Mouse (Mus musculus): ENCODE measurements around the gene Smc3.
"Not testable (repeated sequence)": the region's sequence is repeated elsewhere in the genome, so short reads cannot be mapped to it uniquely, and the experiment has no call there.

The Smc3 gene

DNA sequence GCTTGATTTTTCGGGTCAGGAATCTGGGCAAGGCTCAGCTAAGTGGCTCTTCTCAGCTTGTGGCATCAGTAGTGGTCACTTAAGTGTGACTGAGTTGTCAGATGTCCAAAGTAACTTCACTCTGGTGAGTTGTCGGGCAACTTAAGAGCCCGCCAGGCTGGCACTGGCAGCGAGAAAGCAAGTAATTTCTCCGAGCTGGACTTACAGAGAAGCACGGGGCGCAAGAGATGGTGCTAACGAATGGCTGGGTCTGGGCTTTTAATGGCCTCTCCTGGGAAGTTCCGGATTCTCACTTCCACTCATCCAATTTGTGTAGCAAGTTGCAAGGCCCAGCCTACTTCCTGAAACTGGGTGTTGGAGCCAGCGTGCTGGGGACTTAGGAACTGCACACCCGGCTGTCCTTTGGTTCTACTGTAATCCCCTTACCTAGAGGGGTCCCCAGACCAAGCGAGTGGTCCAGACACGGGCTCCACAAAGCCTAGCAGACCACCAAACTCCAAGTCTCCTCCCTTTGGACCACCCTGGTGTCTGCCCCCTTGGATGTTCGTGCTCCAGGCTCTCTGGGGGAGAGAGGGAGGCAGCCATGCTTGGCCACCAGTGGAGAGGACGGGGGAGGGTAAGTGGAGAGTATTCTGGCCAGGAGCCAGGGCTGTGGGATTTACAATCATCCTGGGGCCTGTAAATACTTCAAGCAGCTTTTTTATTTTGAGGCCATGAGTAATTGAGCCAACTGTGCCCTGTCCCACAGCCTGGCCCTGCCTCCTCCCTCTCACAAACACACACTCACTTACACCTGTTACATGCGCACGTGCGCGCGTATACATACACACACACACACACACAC lies 53.6 kb downstream of the Smc3 start:
- DNase-seq (ENCODE audit: low read depth, low spot score): no peak

GRCm38 (mm10) chr19:53656443-53656842 lies 56.2 kb downstream of the Smc3 start:
- not testable (repeated sequence) for DNase-seq (ENCODE audit: low read depth, low spot score)

DNA sequence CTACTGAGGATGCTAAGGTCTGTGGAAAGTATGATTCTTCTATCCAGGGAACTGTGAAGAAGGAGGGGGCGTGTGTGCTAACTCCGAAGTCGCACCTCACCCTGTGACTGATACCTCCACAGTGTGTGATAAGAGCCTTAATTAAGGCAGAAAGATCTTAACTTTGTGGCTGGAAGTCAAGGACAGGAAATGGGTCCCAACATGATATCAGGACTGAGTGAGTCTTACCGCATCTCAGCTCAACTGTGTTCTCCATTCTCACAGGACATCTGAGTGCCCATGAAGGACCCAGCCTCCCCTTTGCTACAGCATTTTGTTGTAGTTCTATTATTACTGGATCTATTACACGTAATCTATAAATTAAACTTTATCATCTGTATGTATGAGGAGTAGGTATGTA lies 57.2 kb downstream of the Smc3 start:
- DNase-seq (ENCODE audit: low read depth, low spot score): no peak

GRCm38 (mm10) chr19:53660722-53661420 lies 60.7 kb downstream of the Smc3 start:
- DNase-seq (ENCODE audit: low read depth, low spot score): no peak

DNA sequence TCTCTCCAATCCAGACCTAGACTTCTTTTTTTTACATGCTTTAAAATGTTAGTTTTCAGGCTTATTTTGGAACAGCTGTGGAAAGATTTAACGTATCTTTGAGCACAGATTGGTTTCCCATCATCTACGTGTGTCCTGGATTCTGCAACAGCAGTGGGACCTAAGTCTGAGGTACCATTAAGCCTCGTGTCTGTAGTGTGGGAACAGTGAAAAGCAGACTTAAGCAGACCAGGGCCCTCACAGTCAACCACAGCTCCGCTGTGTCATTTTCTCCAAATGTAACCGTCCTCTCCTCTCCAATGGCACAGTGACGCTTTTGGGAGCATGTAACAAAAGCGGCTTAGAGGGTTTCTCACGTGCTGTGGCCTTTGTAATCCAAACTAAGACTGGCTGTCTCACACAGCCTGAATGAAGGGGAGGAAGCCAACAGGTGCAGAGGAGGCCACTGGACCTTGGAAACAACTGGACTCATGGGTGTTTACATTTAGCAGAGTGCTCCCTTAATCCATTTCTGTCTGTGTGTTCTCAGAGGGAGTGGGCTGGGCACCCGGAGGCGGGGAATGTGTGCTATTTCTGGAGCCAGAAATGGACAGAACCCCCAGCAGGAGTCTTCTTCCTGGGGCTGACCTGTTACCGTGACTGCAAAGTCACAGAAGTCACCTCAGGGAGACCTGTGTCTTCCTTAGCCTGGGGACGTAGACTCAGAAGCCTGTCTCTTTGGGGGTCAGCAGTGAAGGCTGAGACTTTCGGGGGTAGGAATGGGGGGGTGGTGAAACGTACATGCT lies 61.9 kb downstream of the Smc3 start:
- DNase-seq (ENCODE audit: low read depth, low spot score): no peak

GRCm38 (mm10) chr19:53664831-53665230 lies 64.6 kb downstream of the Smc3 start:
- no peak for DNase-seq (ENCODE audit: low read depth, low spot score)

- no peak for DNase-seq (ENCODE audit: low read depth, low spot score)
Measured at GRCm38 (mm10) chr19:53665391-53665790, 65.2 kb downstream of the Smc3 start.

- DNase-seq (ENCODE audit: low read depth, low spot score): no peak
Measured at GRCm38 (mm10) chr19:53666708-53667107, 66.5 kb downstream of the Smc3 start.

DNA sequence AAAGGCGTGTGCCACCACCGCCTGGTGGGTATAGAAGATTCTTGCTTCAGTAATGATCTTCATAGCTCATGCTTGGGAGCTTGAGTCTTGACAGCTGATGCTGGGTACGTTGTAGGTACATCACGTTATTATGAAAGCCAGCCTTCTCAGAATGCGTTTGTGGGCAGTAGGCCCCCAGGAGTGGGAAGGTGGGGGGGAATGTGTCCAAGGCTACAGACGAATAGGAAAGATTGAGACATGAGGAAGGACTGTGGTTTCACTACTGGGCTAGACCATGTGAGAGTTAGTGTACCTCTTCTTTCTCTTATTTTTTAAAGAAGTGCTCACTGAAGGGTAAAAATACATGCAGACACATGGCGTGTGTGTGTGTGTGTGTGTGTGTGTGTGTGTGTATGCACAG lies 68.6 kb downstream of the Smc3 start:
- DNase-seq (ENCODE audit: low read depth, low spot score): no peak

DNA sequence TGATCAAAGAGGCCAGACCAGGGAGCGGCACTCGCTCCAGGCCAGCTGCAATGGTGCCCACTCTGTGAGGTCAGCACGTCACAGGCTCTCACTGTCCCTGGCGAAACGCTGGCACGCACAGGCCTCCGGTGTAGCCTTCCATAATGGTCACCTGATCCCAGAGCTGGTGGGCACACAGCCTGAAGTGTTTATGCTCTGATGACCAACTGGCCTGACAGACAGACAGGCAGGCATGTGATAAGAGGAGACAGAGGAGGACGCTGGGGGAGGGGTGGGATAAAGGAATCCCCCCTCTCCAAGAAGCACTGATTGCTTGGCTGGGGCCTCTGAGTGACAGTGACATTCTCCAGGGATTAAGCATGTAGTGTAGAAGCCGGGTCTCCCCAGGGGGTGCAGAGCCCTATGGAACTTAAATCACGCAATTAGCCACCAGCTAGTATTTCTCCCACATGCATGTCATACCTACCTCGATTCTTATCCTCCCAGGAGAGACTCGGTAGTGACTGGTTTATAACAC lies 70.5 kb downstream of the Smc3 start:
- DNase-seq (ENCODE audit: low read depth, low spot score): no peak

DNA sequence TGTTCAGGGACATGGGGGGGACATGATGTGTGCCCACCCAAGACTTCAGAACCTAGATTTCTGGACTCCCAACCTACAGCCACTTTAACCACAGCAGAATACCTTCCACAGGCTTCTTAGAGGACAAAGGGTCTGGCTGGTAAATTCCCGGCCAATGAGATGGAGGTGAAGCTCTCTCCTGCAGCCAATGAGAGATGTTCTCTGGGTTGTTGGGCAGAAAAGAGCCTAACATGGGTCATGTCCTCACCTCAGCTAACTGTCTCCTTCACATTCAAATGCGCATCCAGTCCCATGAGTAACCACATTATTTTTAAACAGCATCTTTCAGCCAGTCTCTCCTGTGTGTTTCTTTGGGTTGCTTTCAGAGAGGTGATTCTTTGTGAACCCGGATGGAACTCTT lies 71.2 kb downstream of the Smc3 start:
- DNase-seq (ENCODE audit: low read depth, low spot score): no peak

- DNase-seq (ENCODE audit: low read depth, low spot score): no peak
Measured at GRCm38 (mm10) chr19:53674131-53674925, 74.1 kb downstream of the Smc3 start.

DNA sequence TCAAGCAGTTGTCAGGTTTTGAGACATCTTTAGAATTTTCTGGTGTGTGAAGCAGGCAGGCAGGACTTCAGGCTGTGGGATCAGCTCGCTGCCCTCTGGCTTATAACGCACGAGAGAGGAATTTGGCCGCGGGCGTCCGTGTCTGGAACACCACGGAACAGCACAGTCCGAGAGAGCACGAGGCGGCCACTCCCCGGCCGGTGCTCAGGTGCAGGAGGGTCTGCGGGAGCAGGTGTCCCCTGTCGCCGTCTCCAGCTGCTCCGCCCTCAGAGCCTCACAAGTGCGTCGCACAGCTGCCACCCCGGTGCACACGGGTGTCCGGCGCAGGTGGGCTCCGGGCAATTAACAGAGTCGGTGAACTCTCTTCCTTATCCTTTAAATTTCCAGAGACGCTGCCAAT lies 76.0 kb downstream of the Smc3 start:
- no peak for DNase-seq (ENCODE audit: low read depth, low spot score)

DNA sequence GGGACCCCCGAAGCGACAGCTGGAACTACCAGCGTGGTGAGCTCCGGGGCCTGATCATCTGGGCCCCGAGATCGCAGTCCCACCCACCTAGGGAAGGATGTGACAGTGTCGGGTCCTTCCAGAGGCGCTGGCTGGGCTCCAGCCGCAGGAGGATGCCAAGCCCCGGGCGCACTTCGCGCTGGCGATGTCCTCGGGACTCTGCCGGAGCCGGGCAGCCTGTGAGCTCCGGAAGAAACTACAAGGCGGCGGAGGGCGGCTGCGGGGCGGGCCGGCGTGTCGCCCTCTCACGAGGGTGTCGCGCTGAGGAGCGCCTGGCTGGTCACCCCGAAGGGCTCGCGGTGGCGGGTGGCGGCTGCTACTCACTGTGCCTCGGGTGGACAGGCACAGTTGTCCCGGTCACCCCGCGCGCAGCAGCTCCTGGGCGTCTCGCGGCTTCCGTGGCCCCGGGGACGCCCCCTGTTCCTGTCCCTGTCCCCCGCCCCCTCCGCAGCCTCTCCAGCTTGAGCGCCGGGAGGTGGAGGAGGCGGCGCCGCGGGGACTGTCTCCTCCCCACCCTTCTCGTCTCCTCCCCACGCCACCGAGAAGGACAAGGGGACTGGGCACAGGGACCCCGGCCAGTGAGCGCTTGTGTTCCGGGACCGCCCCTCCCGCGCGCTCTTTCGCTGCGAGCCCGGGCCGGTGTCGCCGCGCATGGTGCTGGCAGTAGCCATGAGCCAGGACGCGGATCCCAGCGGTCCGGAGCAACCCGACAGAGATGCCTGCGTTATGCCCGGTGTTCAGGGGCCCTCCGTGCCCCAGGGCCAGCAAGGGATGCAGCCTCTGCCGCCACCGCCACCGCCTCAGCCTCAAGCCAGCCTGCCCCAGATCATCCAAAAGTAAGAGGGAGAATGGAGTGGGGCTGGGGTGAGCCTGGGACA lies 76.8 kb downstream of the Smc3 start, which contains the start of gene Rbm20:
TSS of gene Rbm20 (plus strand) at position 589 of the 917 bp plus-strand sequence.
- peak; percentile 13 for DNase-seq (ENCODE audit: low read depth, low spot score)

DNA sequence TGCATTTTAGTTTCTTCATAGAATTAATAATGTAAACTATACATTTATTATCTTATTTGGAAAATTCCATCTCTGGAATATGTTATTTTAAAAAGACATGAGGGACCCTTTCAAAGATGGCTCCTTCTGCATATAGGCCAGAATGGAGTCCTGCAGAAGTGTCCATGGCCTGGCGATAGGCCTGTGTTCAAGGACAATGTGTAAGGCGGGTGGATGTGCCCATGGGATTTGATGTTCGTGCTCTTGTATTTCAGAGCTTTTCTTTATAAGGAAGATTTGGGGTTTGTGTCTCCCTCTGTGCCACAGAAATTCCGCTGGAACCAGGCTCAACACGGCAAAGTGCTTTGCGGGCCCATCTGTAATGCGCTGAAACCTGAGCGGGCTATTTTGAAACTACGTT lies 79.0 kb downstream of the Smc3 start:
- no peak for DNase-seq (ENCODE audit: low read depth, low spot score)

- no peak for DNase-seq (ENCODE audit: low read depth, low spot score)
Measured at GRCm38 (mm10) chr19:53679981-53680380, 79.8 kb downstream of the Smc3 start.

DNA sequence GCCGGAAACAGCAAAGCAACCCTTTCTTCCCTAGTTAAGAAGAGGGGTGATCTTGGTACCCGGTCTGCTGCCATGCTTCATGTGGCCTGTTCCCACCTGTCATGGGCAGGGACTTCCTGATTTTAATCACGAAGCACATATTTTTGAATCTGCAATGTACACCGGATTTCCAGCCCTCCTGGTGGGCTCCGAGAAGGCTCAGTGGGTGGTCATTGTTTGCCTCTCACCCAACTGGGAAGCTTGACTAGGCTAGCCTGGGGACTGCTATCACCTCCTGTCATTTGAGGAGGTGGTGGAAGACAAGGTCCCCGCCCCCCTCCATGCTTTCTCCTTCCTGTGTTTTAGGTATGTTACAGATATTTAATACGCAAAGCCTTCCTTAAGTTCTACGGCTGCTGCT lies 82.2 kb downstream of the Smc3 start:
- no peak for DNase-seq (ENCODE audit: low read depth, low spot score)

- DNase-seq (ENCODE audit: low read depth, low spot score): no peak
Measured at GRCm38 (mm10) chr19:53687592-53687991, 87.4 kb downstream of the Smc3 start.

DNA sequence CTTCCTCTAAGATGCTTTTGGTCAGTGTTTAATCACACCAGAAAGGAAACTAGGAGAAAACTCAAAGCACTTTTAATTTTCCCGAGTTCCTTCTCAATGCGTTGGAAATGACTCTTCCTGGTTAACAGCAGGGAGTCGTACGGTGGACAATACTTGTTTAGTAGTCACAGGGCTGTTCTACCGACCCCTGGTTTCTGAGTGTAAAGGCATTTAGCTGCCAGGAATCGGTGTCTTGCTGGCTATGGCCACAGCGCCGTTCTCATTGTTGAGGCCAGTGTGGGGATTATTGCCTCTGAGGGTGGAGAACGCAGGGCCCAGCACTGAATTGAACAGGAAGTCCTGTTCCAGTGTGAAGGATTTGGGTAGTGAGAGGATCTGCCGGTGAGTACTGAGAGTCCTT lies 90.6 kb downstream of the Smc3 start:
- no peak for DNase-seq (ENCODE audit: low read depth, low spot score)

DNA sequence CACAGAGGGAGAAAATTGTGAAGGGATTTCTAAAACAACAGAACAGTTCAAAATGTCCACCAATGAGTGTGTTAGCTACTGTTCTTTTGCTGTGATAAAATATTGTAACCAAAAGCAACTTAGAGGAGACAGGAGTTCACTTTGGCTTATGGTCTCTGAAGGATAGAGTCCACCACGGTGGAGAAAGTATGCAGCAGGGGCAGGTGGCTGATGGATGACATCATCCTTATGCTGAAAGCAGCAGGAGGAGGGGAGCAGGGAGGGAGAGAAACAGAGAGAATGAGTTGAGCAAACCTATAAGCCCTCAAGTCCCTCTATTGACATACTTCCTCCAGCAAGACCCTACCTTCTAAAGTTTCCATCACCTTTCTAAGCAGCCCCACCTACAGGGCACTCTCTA lies 93.8 kb downstream of the Smc3 start:
- no peak for DNase-seq (ENCODE audit: low read depth, low spot score)
